Mouse (Mus musculus): Measurements from ENCODE around the gene Acox3. TPM values are rescaled to one million over a fixed set of nuclear protein-coding genes. Genes with fewer than 3 reads are reported as not detected.
"Not testable (repeated sequence)": the region's sequence is repeated elsewhere in the genome, so short reads cannot be mapped to it uniquely, and the experiment has no call there.

Acox3 gene
- total RNA-seq, 2 experiments from 2014 or later, result 13.1 to 17.0 TPM

GRCm38 (mm10) chr5:35574653-35575599 is 7.9 kb upstream of the Acox3 start, which contains the start of gene Trmt44:
Trmt44 (minus strand) TSS chr5:35575070.
- peak; percentile 85 to 92 for DNase-seq (ENCODE audit: low spot score in 2 of 2)

DNA sequence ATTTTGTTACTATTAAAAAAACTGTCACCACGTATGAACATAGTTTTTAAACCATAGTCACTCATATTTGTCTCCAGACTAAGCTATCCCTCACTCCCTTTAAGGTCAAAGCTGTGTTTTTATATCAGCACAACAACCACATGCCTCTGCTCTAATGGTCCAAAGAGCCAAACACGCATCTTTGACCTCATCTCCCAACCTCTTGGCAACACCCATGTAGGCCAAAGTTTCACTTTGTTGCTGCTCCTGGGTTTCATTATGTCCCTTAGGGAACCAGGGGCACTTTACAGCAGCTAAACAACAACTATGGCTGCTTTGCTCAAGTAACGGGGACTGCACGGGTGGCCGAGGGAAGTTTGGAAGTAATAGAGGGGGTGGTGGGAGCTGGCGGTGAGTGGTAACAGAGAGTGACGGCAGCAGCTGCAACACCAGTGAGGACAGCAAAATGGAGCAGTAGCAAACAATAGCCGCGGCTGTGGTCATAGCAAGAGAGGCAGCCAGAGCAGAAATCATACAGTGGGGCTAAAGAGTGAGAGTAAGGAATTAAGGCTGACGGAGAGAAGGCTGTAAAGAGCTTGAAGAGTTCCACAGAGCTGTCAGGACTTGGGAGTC is 6.3 kb upstream of the Acox3 start:
- DNase-seq (ENCODE audit: low spot score in 2 of 2), result no peak

DNA sequence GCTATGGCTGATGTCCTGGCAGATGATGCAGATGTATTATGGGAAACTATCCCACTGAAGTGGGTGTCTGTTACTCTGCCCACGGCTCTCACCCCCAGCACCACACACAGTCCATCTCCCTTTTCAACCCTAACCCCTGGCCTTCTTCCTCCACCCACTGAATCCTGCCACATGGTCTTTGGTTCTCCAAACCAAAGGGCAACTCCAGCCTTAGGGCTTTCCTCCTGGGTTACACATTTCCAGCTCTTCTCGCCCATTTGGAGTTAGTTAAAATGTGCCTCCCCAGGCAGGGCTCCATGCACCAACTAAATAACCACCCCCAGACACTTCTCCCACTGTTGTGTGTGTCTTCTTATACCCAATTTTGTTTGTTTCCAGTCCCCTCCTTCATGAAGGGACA is 4.4 kb upstream of the Acox3 start:
- no peak for DNase-seq (ENCODE audit: low spot score in 2 of 2)

GRCm38 (mm10) chr5:35579247-35579893 is 3.5 kb upstream of the Acox3 start:
- DNase-seq (ENCODE audit: low spot score in 2 of 2), result no peak

- DNase-seq (ENCODE audit: low spot score in 2 of 2), result no peak
Observed at GRCm38 (mm10) chr5:35580156-35580922, 2.5 kb upstream of the Acox3 start.

GRCm38 (mm10) chr5:35583221-35583783 is 462 bp downstream of the Acox3 start:
- no peak for DNase-seq (ENCODE audit: low spot score in 2 of 2)

- DNase-seq (ENCODE audit: low spot score in 2 of 2), result not testable (repeated sequence)
Observed at GRCm38 (mm10) chr5:35584259-35584658, 1.4 kb downstream of the Acox3 start.

DNA sequence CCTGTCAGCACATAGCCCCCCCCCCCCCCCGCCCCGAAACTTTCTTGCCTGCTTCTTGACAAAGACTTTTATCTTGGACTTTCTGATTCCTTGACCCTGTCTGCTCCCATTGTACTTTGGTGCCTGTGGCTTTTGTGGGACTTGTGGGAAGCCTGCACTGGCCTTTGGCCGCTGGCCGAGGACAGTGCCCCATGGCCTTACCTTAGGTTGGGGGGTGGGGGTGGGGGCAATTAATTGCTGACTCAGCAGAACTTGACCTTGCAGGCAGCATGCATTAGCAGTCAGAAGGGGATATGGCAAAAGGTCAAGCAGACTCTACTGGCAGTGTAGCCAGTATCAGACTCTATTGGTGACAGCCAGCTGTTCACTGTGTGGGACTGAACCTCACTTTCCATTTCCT is 8.7 kb downstream of the Acox3 start:
- no peak for DNase-seq (ENCODE audit: low spot score in 2 of 2)

- DNase-seq (ENCODE audit: low spot score in 2 of 2), result no peak
Observed at GRCm38 (mm10) chr5:35592081-35592736, 9.4 kb downstream of the Acox3 start.

DNA sequence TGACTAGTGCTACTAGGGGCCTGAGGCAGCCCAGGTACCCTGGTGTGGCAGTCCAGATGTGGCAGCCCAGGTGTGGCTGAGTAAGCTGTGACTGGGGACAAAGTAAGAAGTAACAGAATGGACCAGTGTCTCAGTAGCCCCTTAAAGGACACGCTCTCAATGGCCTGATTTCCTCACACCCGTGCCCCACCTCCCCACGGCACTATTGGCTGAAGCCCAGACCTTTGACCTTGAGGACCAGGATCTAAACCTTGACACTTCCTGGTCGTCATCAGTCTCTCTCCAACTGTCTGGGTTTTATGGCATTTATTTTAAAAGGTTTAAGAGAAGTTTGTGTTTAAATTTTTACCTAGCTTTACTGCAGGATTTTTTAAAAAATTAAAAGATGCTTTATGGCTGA is 10.0 kb downstream of the Acox3 start:
- no peak for DNase-seq (ENCODE audit: low spot score in 2 of 2)

- no peak for DNase-seq (ENCODE audit: low spot score in 2 of 2)
Observed at GRCm38 (mm10) chr5:35593272-35593671, 10.4 kb downstream of the Acox3 start.

DNA sequence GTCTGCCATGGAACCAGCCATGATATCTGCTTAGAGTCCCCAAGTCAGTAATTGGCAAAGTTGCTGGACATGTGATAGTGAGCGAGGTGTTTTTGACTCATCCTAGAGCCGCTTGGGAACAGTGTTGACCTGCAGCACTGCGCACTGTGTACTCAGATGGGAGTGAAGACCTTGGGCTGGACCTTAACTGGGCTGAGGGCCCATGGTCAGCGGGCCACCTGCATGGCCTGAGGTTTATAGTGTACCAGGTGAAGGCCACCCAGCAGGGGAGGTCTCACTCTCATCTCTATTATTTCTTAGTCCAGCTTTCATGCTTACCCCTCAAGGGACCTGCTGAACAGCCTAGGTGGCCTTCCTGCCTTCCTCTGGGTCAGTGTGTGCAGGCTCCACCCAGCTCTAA is 11.9 kb downstream of the Acox3 start:
- no peak for DNase-seq (ENCODE audit: low spot score in 2 of 2)

DNA sequence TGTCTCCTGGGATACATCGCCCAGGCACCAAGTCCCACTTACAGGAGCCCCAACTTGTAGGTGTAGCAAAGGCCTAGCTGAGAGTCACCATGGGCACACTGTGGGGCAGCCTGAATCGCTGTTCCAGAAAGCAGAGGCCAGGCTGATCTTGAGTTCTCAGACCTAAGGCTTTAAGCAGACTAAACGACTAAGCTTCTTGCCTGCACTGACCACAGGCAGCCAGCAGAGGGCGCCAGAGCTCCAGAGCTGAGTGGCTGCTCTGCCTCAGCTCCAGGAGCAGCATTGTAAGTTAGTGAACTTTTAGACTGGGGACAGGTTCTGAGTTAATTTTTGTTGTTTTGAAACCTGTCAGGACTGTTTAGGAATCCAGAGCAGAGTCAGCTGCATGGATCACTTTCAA is 12.9 kb downstream of the Acox3 start:
- peak; percentile 70 to 73 for DNase-seq (ENCODE audit: low spot score in 2 of 2)

DNA sequence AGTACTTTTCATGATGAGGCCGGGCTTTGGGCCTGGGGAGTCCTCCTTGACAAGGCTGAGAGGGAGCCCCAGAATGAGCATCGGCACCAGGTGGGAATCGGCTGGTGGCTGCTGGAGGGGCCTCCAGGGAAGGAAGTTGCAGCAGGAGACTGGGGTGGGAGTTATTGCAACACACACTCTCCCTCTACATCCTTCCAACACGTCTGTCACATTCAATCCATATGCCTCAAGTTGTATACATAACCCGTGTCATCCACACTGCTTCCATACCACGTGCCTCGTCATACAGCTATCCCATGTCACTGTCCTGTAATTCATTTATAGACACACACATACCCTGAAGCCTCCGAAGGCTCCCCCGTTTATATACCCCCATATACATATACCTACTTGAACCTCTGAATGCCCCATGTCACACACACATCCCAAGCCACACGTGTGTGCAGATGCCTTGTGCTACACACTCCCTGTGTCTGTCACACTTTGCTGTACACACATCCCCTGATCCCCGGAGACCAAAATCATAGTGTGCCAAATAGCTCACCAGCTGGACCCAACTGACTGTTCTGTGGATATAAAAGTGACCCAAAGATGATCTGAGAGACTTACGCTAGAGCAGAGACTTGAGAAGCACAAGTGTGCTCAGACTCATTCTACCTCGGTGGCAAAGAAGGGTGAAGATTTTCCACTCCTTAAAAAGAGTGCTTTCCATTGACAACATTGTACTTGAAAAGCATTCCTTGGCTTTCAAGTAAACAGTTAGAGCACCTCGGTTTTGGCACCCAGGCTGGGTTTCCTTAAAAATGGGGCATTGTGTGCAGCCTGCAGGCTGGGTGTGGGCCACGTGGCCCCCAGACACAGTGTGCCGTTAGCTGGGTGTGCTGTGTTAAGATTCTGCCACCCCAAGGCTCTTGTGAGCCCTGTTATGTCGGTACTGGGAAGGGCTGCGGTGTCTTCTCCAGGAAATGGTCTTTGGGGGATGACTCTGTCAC is 13.6 kb downstream of the Acox3 start:
- no peak for DNase-seq (ENCODE audit: low spot score in 2 of 2)

GRCm38 (mm10) chr5:35600233-35600632 is 17.4 kb downstream of the Acox3 start:
- DNase-seq (ENCODE audit: low spot score in 2 of 2), result no peak

- DNase-seq (ENCODE audit: low spot score in 2 of 2), result no peak
Observed at GRCm38 (mm10) chr5:35601526-35601925, 18.7 kb downstream of the Acox3 start.

GRCm38 (mm10) chr5:35605355-35605754 is 22.5 kb downstream of the Acox3 start:
- no peak for DNase-seq (ENCODE audit: low spot score in 2 of 2)

- no peak for DNase-seq (ENCODE audit: low spot score in 2 of 2)
Observed at GRCm38 (mm10) chr5:35606800-35607199, 24.0 kb downstream of the Acox3 start.

DNA sequence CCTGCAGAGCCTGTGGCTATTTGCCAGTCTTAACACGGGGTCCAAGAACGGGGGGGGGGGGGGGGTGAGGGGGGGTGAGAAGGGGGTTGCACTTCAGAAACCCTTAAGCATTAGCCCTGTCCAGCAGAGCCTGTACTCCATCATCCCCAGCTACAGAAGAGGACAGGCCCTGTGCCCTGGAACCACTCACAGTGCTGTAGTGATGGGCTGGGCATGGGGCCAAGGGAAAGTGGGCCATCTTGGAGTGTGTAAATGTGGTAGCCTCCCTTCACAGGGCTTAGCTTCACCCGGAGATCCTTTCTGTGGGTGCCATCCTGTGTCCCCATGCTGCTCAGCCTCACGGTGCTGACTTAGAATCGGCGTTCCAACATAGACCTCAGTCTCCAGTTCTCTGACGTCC is 24.9 kb downstream of the Acox3 start:
- DNase-seq (ENCODE audit: low spot score in 2 of 2), result peak in 1 of 2 experiments; percentile 52

Data from gastrocnemius, postnatal 4 days (tissue).